Mouse (Mus musculus): ENCODE data around the gene Unc50.
A peak's percentile ranks its signal among the peaks of the same experiment; 100 is the strongest.

The Unc50 gene

DNA sequence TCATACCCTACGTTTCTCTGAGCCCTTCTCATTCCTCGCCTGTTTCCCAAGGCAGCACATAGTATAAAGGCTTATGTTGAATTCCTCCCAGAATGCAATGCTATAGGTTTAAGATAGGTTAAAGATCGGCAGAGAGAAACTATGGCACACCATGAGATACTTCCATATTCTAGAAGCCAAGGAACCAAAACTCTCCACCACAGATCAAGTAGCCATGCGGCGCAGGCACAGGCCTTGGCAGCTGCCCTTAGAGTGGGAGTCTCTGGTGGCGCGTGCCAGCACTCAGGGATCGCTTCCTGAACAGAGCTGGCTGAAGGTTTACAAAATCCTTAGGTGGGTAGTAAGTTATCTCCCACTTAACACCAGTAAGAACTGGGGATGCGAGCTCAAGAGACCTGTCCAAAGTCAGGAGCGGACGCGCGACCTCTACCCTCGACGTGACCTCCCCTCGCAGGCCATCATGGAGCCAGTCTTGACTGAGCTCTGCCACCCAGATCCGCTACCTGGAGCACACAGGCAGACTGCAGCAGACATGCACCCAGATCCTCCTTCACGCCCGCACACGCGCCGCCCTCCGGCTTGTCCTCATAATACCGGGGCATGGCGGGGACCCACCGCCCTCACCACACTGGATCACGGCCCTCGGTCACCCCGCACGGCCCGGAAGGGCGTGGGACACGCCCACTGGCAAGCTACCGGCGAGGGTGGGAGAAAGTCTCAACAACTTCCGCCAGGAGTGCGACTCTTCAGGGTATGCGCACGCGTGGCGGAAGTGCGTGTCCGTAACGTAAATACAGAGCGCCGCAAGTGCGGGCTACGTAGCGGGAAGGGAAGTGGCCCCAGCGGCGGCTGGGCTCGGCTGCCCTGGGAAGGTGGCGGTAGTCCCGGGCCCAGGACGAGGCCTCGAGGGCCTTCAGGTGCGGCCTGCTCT is at the start of gene Unc50, which contains the start of gene Coa5:
Gene Unc50, plus strand, starts transcription at position 774 of the 931 bp plus-strand sequence.
Gene Coa5, minus strand, starts transcription at position 738 of the 931 bp plus-strand sequence.
- peak; percentile 100 for DNase-seq

DNA sequence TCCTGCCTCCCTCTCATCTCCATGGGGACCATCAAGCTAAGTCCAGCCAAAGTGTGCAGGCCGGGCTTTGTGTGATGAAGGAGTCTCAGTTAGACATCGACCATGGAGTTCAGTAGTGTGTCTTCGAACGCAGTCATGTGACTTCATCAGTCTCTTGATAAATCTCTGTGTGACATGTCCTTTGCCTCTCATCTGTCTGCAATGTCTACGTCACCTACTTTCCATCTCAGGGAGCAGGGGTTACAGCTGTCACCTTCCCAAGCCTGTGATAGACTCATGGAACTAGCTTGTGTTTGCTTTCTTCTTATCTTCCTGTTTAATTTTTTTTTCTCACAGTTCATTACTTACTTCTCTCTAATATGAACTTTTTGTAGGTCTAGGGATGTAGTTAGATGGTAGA is 49.0 kb upstream of the Unc50 start:
- DNase-seq: no peak

DNA sequence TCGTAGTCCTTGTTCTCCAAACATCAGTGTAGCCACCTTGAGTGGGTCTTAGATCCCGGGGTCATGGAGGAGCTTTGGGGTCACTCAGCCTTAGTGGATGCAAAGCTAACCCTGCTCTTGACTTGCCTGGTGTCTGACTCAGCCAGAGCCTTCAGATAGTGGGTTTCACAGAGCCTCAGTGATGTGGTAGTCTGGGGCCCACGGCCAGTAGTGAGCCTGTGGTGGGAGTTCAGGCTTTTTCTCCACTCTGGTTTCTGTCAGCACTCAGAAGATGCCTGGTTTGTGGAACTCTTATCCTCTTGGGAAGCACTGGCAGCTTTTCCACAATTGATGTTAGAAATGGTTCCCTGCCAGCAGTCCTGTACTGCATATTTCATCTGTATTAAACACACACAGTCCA is 45.6 kb upstream of the Unc50 start:
- no peak for DNase-seq

DNA sequence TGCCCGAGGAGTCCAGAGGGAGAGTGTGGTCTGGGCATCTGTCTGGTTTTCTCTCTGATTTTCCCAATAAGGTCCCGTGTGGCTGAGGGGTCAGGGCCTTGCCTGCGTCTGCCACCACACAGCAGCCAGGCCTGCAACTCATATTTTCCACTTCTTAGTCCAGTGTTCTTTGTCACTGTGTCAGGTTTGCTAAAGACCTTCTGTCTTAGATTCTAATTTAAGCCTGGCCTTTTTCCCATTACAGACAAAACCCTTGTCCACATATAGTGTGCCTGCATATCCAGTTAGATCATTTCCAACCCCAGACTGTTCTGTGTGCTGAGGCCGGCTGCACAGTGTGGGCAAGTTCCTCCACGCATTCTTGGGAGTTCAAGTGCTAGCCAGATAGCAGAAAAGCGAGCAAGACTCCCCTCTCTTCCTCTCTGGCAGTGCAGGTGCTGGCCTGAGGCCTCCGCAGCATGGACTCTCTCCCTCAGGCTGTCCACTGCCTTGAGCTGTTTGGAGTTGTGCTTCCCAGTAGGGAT is 43.4 kb upstream of the Unc50 start:
- no peak for DNase-seq

DNA sequence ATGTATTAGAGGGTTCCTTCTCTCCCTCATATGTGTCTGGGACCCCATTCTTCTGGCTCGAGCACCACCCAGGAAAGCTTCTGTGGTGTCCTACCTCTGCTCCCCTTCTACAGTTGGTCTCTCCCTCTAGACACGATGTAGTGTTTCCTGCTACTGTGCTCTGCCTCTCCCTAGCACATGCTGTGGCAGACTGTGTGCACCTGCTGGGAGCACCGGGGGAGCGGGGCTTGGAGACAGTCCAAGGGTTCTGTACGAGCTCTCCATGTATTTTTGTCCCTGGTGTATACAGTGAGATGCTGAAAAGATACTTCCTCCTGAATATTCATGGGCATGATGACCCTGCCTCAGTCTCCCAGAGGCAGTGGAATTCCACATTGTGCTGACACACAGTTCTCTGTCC is 36.8 kb upstream of the Unc50 start:
- no peak for DNase-seq

DNA sequence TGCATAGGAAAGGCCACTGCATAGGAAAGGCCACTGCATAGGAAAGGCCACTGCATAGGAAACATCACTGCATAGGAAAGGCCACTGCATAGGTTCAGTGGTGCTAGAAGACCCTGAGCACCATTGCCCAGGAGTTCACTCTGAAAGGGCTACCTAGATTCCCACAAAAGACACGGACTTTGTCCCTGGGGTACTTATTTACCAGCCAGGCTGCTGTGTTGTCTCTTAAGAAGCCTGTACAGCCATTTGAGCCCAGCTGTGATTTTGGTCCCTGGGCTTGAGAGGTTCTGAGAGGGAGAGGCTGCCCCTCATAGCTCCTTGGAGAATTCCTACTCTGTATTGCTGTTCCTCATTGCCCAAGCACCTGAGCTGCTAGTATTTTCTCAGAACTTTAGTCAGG is 33.5 kb upstream of the Unc50 start:
- DNase-seq: no peak

DNA sequence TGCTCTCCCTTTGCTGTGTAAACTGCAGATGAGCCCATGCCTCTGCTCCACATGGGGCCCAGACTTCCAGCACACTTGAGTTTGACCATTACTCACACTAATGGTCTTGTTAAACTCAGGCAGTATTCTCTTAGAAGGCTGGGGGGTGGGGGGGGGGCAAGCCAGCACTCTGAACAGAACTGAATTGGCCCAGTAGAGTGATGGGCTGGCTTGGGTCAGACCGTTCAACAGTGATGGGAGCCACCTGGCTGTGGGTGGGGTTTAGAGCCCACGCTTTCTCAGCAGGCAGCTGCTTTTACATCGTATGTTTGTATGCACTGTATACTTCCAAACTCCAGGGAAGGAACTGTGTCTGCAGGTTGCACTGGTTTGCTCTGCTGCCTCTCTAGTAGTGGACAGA is 31.0 kb upstream of the Unc50 start:
- DNase-seq: no peak

DNA sequence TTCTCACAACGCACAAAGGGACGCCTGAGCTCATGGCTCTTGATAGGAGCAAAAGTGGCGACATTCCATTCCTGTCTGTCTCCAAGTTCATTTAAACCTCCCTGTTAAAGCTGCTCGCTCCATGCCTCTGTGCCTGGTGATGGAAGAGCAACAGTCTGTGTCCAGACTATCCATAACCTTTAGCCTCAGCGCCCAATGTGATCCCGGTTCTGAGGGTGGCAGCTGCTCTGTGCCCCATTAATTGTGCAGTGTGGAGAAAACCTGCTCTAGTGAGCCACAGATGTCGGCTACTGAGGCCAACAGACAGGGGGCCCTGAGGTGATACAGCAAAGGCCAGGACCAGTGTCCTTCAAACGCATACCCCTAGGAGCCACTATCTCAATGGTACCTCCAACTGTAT is 30.2 kb upstream of the Unc50 start:
- DNase-seq: no peak

DNA sequence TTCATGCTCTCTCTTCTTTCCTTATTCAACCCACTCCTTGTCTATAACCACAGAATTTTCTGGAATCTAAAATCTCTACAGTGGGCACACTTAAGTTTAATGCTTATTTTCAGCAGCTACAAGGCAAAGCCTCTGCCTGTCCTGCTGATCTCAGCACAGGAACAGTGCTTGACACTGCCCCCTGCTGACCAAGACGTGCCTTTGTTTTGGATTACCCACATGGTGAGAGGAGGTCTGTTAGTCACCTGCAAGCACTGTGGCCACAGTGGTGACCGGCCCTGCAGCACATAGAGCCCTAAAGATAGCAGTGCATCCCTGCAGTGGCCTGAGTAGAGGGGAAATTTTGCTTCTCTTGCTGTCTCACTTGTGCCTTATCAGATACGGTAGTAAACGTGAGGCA is 28.3 kb upstream of the Unc50 start:
- no peak for DNase-seq

DNA sequence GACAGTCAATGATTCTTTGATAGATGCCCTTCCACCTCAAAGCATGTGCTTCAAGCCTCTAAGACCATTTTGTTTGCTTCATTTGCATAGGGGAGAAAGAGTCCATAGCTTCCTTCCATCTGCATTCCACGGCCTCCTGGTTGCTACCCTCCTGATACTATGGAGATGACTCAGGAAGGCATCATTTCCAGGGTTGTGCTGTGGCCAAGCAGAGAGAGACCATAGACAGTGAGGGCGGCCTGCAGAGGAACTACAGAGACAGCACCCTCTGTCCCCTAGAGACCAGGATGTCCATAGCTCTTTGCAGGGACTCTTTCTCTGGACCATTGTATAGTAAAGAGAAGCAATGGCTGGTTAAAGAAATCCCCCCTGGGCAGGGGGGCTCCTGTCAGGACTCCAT is 24.8 kb upstream of the Unc50 start:
- no peak for DNase-seq

DNA sequence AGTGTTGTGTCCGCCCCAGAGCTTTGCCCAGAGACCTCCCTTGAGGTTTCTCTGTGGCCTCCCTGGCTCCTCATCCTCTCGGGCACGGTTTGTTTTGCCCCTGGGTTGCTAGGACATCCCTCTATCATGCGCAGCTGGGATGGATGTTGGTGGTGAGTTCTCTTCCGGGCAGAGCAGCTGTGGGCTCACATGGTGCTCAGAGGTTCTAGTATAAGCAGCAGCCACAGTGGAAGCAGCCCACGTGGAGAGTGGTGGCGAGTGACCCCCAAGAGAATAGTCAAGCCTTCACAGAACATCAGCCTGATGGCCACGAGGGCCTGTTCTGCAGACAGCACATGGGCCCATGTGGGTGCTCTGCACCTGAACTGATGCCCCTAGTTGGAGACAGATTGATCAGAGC is 22.7 kb upstream of the Unc50 start:
- no peak for DNase-seq

DNA sequence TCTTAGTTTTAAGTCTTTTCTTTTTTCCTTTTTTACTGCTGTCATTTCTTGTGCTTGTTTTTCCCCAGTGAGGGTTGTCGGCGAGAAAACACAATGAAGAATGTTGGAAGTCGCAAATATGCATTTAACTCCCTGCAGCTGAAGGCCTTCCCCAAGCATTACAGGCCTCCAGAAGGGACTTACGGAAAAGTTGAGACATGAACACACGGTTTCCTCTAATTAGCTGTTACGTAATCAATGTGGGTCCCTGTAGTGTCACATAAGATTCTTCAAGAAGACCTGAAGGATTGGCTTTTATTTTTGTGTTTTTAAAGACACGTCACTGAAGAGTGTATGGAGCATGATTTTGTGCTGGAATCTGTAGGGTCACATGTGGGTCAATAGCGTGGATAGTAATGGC is 21.9 kb upstream of the Unc50 start:
- no peak for DNase-seq

DNA sequence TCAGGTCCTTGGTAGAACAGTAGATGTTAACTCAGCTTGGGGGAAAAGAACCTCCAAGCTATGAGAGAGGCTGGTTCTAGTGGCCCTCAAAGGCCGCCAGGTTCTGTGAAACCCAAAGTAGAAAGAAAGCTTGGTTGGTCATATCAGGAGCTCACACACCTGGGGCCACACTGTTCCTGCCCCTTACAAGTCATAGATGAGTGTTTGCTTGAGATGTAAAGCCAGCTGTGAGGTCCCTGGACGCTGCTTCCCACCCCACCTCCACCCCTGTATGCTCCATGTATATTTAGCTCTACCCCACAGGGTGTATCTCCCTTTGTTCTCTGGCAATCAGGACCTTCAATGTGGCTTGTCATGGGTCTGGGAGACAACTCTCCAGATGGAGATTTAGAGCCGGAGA is 21.3 kb upstream of the Unc50 start:
- no peak for DNase-seq

DNA sequence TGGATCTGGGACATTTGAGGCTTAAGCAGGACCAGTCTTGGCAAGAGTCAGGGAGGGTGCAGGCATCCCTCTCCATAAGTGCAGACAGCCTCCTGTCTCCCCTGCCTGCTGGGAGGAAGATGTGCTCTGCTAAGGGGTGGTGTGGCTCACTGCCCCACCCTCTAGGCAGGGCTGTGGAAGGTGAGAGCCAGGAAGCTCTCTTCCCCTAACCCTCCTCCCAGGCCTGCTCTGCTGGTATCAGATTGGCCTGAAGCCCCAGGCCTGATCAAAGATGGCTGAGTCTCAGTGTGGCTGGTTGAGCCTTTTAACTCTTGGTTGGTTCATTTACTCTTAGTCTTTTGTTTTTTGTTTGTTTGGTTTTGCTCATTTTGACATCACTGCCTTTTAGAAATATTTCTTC is 20.3 kb upstream of the Unc50 start:
- DNase-seq: no peak

DNA sequence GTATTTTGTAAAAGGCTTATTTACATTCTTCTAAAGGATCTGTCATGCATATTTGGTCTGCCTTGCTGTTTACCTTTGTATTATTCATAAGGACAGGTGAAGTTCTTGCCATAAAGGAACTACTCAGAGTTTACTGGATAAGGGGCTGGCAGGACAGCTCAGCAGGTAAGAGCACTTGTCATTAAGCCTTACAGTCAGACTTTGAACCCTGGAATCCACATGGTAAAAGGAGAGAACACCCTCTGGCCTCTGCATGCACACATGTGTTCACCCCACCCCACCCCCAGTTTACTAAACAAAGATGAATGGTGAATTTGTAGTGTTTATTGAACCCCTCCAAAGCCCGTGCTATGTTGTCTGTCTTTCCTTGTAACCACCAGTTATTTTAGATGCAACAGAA is 14.5 kb upstream of the Unc50 start:
- DNase-seq: no peak

DNA sequence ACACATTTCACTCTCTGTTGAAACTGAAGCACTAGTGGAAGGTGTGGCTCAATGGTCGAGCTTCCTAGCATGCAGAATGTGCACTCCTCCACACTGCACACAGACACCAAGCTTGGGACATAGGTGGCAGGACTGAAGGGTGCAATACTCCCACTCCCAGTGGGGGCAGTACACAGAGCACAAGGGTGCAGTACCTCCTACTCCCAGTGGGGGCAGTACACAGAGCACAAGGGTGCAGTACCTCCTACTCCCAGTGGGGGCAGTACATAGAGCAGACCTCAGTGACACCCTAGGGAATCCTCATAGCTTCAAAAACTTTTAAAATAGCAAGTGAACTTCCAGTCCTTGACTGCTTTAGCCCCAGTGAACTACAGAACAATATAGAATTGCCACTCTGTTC is 10.5 kb upstream of the Unc50 start:
- no peak for DNase-seq

DNA sequence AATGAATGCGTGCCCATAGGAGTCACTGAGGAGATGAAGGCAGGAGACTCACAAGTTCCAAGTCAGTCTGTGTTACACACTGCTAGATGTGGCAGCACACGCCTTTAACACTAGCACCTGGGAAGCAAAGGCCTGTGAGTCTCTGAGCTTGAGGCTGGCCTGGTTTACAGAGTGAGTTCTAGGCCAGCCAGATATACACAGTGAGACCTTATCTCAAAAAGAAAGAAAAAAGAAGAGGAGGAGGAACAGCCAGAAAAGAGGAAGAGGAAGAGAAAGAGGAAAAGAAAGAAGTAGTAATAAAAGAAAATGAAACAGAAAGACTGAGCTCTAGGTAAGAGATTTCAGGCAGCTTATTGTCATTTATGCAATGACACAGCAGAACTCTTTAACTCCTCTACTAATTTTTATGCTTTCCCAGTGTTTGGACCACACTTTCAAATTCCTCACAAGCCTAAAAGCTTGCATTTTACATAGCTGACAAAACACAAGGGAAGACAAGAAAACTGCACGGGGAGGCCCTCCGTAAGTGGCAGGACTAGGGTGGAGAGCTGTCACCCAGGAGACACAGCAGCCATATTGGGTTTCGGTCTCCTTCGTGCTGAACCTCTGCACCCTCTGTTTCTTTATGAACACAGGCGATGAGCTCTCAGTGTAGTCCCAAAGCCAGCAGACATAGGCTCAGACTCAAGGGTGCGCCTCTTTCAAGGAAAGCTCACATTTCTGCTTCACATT is 2.6 kb upstream of the Unc50 start:
- no peak for DNase-seq

DNA sequence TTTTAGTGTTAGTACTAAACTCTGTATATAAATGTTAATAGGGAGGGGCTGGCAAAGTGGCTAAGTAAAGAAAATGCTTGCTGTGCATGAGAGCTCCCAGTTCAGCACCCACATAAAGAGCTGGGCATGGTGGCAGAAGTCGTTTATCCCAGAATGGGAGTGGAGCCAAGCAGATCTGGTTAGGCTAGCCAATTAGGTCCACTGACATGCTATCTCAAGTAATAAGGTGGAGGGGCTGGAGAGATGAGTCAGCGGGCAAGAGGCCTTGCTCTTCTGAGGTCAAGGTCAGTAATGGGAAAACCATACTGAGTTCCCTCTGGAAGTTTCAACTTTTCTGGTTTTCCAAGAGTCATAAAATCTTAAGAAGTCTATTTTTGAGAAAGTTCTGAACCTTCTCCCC is 1.0 kb upstream of the Unc50 start:
- DNase-seq: no peak

DNA sequence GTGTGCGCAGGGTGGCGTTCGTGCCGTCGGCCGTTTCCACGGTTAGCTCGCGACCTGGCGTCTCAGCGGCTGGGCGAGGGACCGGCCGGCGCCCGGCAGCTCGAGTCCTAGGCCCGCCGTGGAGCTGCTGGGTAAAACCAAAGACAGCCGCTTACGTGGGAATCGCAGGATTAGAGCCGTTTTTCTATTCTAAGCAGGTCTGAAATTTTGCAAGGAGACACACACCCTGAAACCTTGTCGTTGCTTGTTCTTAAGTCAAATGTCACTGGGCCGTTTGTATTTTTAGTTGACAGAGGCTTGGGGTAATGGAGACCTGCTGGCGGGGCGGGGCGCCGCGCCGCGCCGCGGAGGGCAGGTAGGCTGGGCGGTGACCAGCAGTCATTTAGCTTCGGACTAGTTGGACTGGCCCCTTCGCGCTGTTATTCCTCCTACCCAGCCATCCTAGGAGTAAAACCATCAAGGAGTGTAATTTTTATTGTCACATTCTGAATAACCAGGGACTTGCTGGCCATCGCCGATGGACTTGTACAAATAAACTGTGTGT is 430 bp downstream of the Unc50 start:
- DNase-seq: no peak

DNA sequence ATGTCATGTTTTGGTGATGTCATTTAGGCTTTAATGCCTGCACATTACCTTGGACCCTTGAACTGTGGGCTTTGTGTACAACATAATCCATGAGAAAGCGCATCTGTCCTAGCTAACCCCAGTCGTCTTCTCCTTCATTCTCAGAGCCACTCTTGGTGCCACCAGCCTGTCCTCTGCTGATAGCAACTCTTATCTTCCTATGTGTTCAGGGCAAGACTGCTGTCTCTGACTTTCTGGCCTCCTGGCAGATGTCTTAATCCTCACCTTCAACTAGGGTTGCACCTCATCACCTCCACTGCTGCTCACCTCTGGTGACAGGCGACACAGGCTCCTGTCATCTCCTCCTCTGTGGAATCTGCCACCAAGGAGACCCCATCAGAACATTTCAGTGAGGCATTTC is 6.5 kb downstream of the Unc50 start:
- DNase-seq: no peak

DNA sequence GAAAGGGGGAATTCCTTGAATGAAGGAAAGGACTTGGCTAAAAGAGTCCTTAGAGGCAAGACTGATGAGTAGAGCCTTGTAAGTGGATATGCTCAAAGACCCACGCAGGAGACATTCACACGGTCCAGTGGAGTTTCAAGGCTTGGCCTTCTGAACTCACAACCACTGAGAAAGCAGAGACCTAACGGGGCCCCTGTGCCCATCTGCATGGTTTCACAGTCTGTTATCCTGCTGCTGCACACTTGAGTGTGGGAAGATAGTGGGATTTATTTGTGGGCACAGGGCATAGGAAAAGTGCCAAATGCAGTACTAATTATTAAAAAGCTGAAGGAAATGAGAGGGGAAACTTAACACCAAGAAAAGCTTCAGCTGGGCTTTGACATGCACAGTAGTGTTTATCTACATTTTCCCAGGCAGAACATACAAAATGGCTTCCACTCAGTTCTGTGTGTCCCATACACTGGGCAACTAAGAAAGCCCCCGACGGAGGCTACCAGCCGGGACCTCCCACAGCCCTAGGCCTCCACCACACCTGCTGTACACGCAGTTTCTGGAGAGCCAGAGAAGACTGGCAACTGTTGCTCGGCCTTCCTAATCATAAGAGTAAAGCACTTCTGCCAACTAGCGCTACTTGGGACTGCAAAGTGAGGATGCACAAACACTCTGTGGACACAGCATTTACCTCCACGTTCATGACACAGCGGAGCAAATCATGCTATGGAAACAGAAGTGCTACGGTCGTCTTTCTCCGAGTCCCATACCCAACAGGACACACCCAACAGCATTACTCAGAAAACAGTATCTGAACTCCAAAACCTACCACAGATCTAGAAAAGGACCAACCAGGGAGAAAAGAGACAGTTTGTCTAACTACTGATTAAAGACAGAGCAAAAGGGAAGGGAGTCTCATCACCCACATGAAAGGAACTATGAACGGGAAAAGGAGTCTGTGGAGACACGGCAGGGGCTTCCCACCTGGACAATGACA is 13.2 kb downstream of the Unc50 start:
- peak; percentile 74 for DNase-seq

DNA sequence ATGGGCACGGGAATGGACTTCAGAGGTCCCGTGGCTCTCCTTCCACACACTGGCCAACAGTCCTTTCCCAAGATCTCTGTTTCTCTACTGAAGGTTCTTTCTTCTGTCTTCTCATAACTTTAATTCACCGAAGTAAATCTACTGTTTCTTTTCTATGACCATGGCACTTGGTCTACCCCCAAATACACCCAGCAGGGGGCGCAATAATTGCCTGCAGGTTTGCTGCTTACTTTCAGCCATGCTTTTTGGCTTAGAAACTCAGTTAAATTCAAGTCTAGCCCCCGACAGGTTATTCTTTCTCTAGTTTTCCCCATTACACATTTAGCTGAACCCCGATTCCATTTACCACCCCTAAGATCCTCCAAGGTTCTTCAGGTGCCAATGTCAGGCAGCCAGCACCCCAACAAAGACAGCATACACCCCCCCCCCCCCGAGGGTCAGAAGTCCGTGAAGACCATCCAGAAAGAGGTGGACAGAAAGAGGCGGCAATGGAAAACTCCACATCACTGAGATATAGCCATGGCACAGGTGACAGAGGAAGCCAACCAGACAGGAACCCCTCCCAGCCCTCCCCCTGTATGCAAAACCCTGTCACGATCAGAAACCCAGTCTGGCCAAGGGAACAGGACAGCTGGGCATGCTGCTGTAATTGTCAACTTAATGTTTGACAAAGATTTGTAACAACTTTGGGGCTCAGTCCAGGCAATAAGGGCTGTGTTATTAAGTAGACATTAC is 18.6 kb downstream of the Unc50 start:
- peak; percentile 85 for DNase-seq
